Mouse (Mus musculus) hindbrain, postnatal 0 days (tissue): ENCODE data around the gene Dock9. TPM values are rescaled to one million over a fixed set of nuclear protein-coding genes. Genes with fewer than 3 reads are reported as not detected.

Experiments
- ATAC-seq: fragments of 200-750 bp; cut with Nextera tagmentation; 2 replicates; pipeline ENCODE4 v1.8.0; 2017; ENCODE audit warnings: mild to moderate bottlenecking, moderate TSS enrichment, moderate library complexity
- DNase-seq: peaks from one replicate; pipeline ENCODE4 v3.0.0-alpha.2; 2015; ENCODE audit warnings: low spot score
- H3K27ac ChIP-seq: fragments of 300-500 bp; sonication (generic); 2 replicates; pipeline ENCODE4 v1.5.1; 2014; ENCODE audit warnings: mild to moderate bottlenecking
- H3K27me3 ChIP-seq: fragments of 300-500 bp; sonication (generic); 2 replicates; pipeline ENCODE4 v1.6.1; 2014; ENCODE audit warnings: low read length, mixed read lengths; ENCODE audit not compliant: insufficient read depth
- H3K36me3 ChIP-seq: fragments of 300-500 bp; sonication (generic); 2 replicates; pipeline ENCODE4 v1.6.1; 2014; ENCODE audit warnings: low read length, mixed read lengths; ENCODE audit not compliant: insufficient read depth
- H3K4me1 ChIP-seq: fragments of 300-500 bp; sonication (generic); 2 replicates; pipeline ENCODE4 v1.6.1; 2014; ENCODE audit warnings: antibody characterized with exemption, low read length, mixed read lengths; ENCODE audit not compliant: insufficient read depth
- H3K4me2 ChIP-seq: fragments of 300-500 bp; sonication (generic); 2 replicates; pipeline ENCODE4 v1.6.1; 2014; ENCODE audit warnings: low read depth, mild to moderate bottlenecking, low read length, moderate library complexity, mixed read lengths
- H3K4me3 ChIP-seq: fragments of 300-500 bp; sonication (generic); 2 replicates; pipeline ENCODE4 v1.5.1; 2014; ENCODE audit warnings: low read length
- H3K9ac ChIP-seq: fragments of 300-500 bp; sonication (generic); replicated peaks from 2 replicates; pipeline ENCODE4 v1.6.1; 2014; ENCODE audit warnings: mild to moderate bottlenecking, low read length, moderate library complexity, mixed read lengths
- H3K9me3 ChIP-seq: fragments of 300-500 bp; sonication (generic); 2 replicates; pipeline ENCODE4 v1.6.1; 2016; ENCODE audit warnings: low read length, mixed read lengths
- CTCF ChIP-seq: IDR thresholded peaks from 2 replicates; pipeline ENCODE4 v1.5.1; 2016; ENCODE audit warnings: antibody characterized with exemption, control low read depth, low read depth
- WGBS: fragments of 180-500 bp; shearing (Covaris S2); extraction: QIAGEN DNeasy Blood & Tissue Kit; methylation state at CpG from one replicate; pipeline ENCODE4 v1.1.7; 2014; 5-methylcytosine and 5-hydroxymethylcytosine counted together
- polyA plus RNA-seq: library from polyadenylated mRNA; unstranded; fragments of >200 nt; fragmentation: Nextera tagmentation; extraction: Ambion mirVana; gene quantifications from 2 replicates; pipeline ENCODE4 v1.2.1, GENCODE M21; 2015
- total RNA-seq: library from RNA; depleted of rRNA; stranded (reverse); fragments of >200 nt; gene quantifications from 2 replicates; pipeline ENCODE4 v1.2.3, GENCODE M21; 2014

The Dock9 gene
- total and polyA plus RNA-seq, 2 experiments from 2014 or later = 11.7 to 51.3 TPM

GRCm38 (mm10) chr14:121785394-121785793, 12.2 kb downstream of the Dock9 start:
- 80% methylated on average over 1 of the region's 1 CpGs for WGBS
- Histone ChIP-seq H3K36me3 (no peaks in the 10 kb centered on the region), H3K27me3 (no peaks in the 10 kb centered on the region), H3K9ac (no peak overlapping the region), H3K27ac (no peak overlapping the region), H3K4me3 (no peak overlapping the region), H3K4me1 (no peaks in the 10 kb centered on the region), H3K4me2 (no peak overlapping the region), H3K9me3 (no peaks in the 10 kb centered on the region)
- ATAC-seq (no peak), DNase-seq (no peak)
- TF ChIP-seq CTCF = no peak

GRCm38 (mm10) chr14:121780942-121781531, 16.6 kb downstream of the Dock9 start:
- no peak overlapping the region; the same call in 1 of the 2 replicates for H3K27ac ChIP-seq
- no peaks in the 10 kb centered on the region for H3K9me3 ChIP-seq
- no peaks in the 10 kb centered on the region for H3K27me3 ChIP-seq
- no peaks in the 10 kb centered on the region for H3K4me1 ChIP-seq
- H3K36me3 ChIP-seq = no peaks in the 10 kb centered on the region
- ATAC-seq (no peak), DNase-seq (no peak)
- no peak for TF ChIP-seq CTCF
- no peak overlapping the region for H3K4me3 ChIP-seq
- no peak overlapping the region for H3K4me2 ChIP-seq
- H3K9ac ChIP-seq = no peak overlapping the region
- WGBS = 63% methylated on average over 12 of the region's 12 CpGs

- no peak overlapping the region for H3K4me2 ChIP-seq
- H3K36me3 ChIP-seq = no peaks in the 10 kb centered on the region
- 81% methylated on average over 11 of the region's 11 CpGs for WGBS
- no peak for DNase-seq
- no peaks in the 10 kb centered on the region for H3K27me3 ChIP-seq
- no peaks in the 10 kb centered on the region for H3K4me1 ChIP-seq
- H3K4me3 ChIP-seq = no peak overlapping the region
- H3K9ac ChIP-seq = no peak overlapping the region
- no peaks in the 10 kb centered on the region for H3K9me3 ChIP-seq
- TF ChIP-seq CTCF = no peak
- no peak overlapping the region; the same call in 1 of the 2 replicates for H3K27ac ChIP-seq
- no peak for ATAC-seq
These were observed 17.3 kb downstream of the Dock9 start for GRCm38 (mm10) chr14:121780144-121780913.

DNA sequence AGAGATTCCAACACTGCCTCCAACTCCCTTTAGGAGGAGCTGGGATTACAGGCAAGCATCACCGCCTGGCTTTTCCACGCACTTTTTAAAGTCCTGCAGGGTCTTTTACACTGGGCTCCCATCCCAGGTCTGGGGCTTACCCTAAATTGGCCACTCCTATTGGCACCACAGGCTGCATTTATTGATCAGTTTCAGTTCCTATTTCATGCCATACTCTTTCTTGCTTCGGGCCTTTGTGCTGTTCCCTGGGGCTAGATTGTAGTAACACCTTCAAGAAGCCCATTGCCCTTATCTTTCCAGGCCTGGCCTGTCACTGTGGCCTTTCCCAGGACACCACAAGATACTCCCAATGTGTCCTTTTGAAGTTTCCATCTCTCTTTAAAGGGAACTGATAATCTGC, 18.0 kb downstream of the Dock9 start:
- 92% methylated on average over 3 of the region's 3 CpGs for WGBS
- TF ChIP-seq CTCF = no peak
- no peaks in the 10 kb centered on the region for H3K4me1 ChIP-seq
- H3K36me3 ChIP-seq = no peaks in the 10 kb centered on the region
- H3K4me2 ChIP-seq = no peak overlapping the region
- no peak for ATAC-seq
- H3K4me3 ChIP-seq = no peak overlapping the region
- H3K27ac ChIP-seq = no peak overlapping the region
- H3K9ac ChIP-seq = no peak overlapping the region
- no peaks in the 10 kb centered on the region for H3K27me3 ChIP-seq
- no peaks in the 10 kb centered on the region for H3K9me3 ChIP-seq
- DNase-seq = no peak

- no peaks in the 10 kb centered on the region for H3K9me3 ChIP-seq
- WGBS = 92% methylated on average over 4 of the region's 4 CpGs
- no peak overlapping the region for H3K4me3 ChIP-seq
- H3K27me3 ChIP-seq = no peaks in the 10 kb centered on the region
- no peak overlapping the region for H3K9ac ChIP-seq
- H3K4me2 ChIP-seq = no peak overlapping the region
- no peak for TF ChIP-seq CTCF
- H3K36me3 ChIP-seq = no peaks in the 10 kb centered on the region
- no peak for DNase-seq
- ATAC-seq = no peak
- no peaks in the 10 kb centered on the region for H3K4me1 ChIP-seq
- H3K27ac ChIP-seq = no peak overlapping the region
These were observed 20.3 kb downstream of the Dock9 start for GRCm38 (mm10) chr14:121777279-121777831.

DNA sequence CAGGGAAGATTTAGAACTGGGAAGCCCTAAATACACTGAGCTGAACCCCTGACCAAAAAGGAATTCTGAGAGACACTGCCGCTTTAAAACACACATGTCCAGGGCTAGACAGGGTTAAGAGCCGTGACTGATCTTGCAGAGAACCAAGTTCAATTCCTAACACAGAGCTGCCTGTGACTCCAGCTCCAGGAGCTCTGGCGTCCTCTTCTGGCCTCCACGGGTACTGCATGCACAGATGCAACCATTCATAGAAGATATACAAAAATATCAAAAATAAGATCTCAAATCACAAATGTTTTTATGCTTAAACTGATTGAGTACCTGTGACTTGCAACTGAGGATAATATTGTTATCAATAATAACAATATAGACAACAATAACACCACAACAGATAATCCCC, 20.9 kb downstream of the Dock9 start:
- Histone ChIP-seq H3K4me3 (no peak overlapping the region), H3K4me2 (no peak overlapping the region), H3K36me3 (no peaks in the 10 kb centered on the region), H3K27ac (no peak overlapping the region), H3K4me1 (no peaks in the 10 kb centered on the region), H3K9me3 (no peaks in the 10 kb centered on the region), H3K27me3 (no peaks in the 10 kb centered on the region), H3K9ac (no peak overlapping the region)
- TF ChIP-seq CTCF = peak; percentile 52
- DNase-seq = no peak
- WGBS = 86% methylated on average over 4 of the region's 4 CpGs
- ATAC-seq = no peak

GRCm38 (mm10) chr14:121762021-121762452, 35.6 kb downstream of the Dock9 start:
- DNase-seq = peak; percentile 74
- Histone ChIP-seq H3K36me3 (no peaks in the 10 kb centered on the region), H3K9me3 (no peaks in the 10 kb centered on the region), H3K4me1 (0 out of 2 replicates have a peak, but pooled peaks cover 6% of the 10 kb centered on the region), H3K9ac (no peak overlapping the region), H3K27ac (peak overlapping the region; percentile 8; the same call in 1 of the 2 replicates), H3K27me3 (no peaks in the 10 kb centered on the region), H3K4me2 (peak overlapping the region; percentile 28; the same call in 1 of the 2 replicates), H3K4me3 (no peak overlapping the region)
- peak; percentile 80 for ATAC-seq
- no peak for TF ChIP-seq CTCF
- 24% methylated on average over 11 of the region's 11 CpGs for whole genome bisulfite sequencing
